Mouse (Mus musculus) left cerebral cortex, postnatal 10 days (tissue): ENCODE data around the gene Dcpp3. TPM values are rescaled to one million over a fixed set of nuclear protein-coding genes. Genes with fewer than 3 reads are reported as not detected.
"Not testable (repeated sequence)": the region's sequence is repeated elsewhere in the genome, so short reads cannot be mapped to it uniquely, and the experiment has no call there.

Source experiments
- DNase-seq, 2 experiments: peaks; one replicate each; pipeline ENCODE4 v3.0.0; 2021 to 2022; ENCODE audit warnings: low spot score in 2 of 2, mixed read lengths in 1 of 2; ENCODE audit errors: extremely low spot score in 1 of 2
- intact Hi-C: fragments of 180-260 bp; cut with DNase I; formaldehyde crosslinking; loops from one replicate; pipeline ENCODE4 v1.15.1; 2025
- total RNA-seq, 2 experiments: library from RNA; stranded (reverse); gene quantifications; 2 replicates each; pipeline ENCODE4 v1.2.3; 2021

The Dcpp3 gene
- total RNA-seq = not detected

DNA sequence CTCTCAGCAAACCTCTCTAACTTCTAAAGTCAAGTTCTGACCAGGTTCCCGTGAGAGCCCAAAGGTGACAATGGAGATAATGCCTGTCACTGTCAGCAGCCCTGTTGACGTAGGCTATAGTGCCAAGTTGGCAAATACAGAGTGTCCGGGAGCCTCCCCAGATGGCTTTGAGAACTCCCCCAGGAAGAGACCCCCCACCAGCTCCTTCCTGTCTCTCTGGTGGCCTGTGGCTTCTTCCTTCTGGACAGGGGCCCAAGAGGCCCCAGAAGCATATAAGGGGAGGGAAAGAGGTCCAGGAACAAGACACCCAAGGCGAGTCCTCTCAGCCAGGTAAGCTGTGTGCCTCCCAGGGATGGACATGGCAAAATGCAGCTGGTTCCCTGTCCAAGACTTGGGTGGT lies at the start of gene Dcpp3:
Gene Dcpp3, plus strand, starts transcription at position 301 of the 400 bp plus-strand sequence.
- DNase-seq, intact Hi-C loops: not testable (repeated sequence)

DNA sequence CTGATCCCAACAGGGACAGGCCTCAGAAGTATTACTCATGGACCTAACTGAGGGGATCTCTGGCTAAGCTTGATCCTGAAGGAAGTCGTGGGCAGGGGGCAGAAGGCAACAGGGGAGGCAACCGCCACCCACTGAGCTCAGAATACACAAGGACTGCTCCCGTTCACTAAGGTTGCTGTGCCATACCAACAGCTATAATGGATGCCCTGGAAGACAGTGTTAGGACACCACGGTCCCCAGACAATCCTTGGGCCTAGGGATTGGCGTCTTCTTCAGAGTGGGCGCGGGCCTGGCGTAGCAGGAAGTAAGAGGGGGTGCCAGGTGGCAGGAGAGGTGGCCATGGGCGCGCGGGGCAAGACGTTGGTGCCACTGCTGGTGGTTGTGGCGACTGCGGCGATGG lies 49.5 kb upstream of the Dcpp3 start, which contains the start of gene Prss21:
Gene Prss21, plus strand, starts transcription at position 301 of the 400 bp plus-strand sequence.
- intact Hi-C loops = no loop called here
- no peak for DNase-seq

DNA sequence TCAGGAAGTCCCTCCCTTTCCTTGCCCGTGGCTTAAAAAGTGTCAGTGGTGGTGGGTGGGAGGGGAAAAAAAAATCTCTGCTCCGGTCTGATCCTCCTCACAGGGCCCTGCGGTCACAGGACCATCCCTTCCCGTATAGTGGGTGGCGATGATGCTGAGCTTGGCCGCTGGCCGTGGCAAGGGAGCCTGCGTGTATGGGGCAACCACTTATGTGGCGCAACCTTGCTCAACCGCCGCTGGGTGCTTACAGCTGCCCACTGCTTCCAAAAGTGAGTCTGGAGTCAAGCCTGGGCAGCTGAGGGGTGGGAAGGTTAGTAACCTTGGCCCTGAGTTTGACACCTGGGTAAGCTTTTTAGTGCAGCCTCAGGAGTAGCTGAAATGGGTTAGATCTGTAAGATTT lies 48.7 kb upstream of the Dcpp3 start:
- no peak for DNase-seq
- intact Hi-C loops = no loop called here

DNA sequence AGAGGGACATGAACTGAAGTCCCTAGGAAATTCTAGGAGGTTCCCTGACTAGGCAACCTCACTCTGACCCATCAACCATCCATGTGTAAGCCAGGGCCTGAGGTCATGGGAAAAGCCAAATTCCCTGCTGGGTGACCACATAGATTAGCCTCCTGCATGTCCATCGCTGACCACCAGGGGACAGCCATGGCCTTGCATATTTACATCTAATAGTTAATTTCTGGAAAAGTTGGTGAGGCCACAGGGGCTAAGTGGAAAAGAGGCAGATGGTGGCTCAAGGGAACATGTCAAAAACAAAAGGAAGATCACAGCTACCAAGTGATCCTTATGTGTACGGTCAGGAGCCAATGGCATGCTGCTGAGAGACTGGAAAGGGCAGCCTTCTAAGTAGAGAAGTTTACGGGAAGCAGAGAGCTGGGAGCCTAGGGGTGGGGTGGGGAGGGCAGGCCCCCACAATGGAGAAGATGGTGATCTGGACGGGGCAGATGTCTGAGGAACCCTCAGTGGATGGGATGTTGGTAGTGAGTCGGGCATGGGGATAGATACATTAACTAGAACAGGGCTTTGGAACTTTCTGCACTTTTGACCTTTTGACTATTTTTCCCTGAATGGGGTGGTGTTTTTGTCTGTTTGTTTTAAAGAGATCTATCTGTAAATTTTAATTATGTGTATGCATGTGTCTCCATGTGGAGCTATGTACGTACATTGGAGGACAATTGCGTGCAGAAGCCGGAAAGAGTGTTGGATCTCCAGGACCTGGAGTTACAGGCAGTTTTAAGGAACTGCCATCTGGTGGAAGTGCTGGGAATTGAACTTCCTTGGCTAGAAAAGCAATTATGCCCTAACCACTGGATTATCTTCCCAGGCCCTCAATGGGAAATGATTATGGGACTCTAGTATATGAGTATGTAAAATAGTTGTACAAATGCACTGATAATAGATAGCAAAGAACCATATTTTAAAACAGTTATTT lies 43.1 kb upstream of the Dcpp3 start:
- DNase-seq = peak in 1 of 2 experiments; percentile 59
- intact Hi-C loops = loop anchor here (5.0 kb wide), 1 partner anchor 88 kb away; no protein-coding TSS in a partner anchor

DNA sequence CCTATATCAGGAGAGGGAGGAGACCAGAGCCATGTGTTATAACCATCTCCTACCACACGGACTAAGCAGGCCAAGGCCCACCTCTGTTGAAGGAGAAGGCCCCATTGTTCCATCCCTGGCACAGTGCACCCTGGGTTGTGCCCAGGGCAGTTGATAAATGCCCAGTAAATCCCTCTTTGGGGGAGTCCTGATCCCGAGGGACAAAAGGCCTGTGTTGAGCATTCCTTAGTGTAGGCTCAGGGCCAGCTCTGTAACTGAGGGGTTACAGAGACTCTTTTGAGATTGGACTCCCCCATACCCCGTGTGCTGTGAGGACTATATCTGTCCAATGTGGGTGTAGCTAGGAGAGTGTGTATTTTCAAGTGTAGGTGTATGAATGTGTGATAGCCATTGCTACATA lies 40.5 kb upstream of the Dcpp3 start:
- intact Hi-C loops = no loop called here
- DNase-seq = peak in 1 of 2 experiments; percentile 26

DNA sequence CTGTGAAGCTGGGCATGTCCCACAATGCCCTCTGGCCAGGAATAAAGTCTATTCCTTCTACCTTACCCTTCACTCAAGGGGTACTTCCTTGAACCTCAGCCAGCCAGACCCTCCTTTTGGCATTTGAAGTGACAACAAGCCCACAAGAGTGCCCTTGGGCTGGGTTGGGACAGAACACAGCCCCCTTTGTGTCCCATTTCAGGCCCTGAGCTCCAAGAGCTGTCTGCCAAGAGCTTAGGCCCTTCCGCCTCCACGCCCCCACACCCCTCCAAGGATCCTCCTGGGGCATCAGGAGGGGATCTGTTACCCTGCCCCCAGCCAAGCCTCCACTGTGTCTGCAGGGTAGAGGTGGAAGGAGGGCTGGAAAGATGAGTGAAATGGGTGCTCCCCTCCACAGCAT lies 40.1 kb upstream of the Dcpp3 start:
- intact Hi-C loops = no loop called here
- peak in 1 of 2 experiments; percentile 46 for DNase-seq

DNA sequence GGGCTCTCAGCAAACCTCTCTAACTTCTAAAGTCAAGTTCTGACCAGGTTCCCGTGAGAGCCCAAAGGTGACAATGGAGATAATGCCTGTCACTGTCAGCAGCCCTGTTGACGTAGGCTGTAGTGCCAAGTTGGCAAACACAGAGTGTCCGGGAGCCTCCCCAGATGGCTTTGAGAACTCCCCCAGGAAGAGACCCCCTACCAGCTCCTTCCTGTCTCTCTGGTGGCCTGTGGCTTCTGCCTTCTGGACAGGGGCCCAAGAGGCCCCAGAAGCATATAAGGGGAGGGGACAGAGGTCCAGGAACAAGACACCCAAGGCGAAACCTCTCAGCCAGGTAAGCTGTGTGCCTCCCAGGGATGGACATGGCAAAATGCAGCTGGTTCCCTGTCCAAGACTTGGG lies 36.7 kb upstream of the Dcpp3 start, which contains the start of the genes Dcpp1 and Dcpp2:
Gene Dcpp1, plus strand, starts transcription at position 301 of the 400 bp plus-strand sequence.
Gene Dcpp2, plus strand, starts transcription at position 305 of the 400 bp plus-strand sequence.
- intact Hi-C loops = loop anchor here (5.0 kb wide), 1 partner anchor 42 kb away; no protein-coding TSS in a partner anchor
- DNase-seq = not testable (repeated sequence)

DNA sequence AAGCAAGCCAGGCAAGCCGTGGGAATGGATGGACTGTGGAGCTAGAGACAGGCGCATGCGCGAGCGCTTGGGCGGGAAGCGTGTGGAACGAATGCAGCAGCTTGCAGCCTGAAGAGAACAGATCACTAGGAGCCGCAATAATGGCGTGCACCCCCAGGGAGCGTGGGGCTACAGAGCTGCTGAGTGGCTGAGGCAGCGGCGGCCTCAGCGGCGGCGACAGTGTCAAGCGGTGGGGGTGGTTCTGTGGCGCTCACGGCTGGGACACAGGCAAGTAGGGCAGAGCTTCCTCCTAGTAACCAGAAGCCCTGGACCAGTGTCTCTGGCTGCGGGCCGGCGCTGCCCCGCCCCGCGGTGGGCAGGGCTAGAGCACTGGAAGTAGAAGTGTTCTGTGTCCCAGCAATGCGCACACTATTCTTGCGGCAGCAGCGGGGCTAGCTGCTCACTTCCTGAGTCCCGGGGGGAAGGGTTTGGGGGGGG lies 7.3 kb downstream of the Dcpp3 start:
- intact Hi-C loops = loop anchor here (5.0 kb wide), 1 partner anchor 42 kb away; the partner anchor contains the start of genes Dcpp1 and Dcpp2
- peak; percentile 79 to 93 for DNase-seq

DNA sequence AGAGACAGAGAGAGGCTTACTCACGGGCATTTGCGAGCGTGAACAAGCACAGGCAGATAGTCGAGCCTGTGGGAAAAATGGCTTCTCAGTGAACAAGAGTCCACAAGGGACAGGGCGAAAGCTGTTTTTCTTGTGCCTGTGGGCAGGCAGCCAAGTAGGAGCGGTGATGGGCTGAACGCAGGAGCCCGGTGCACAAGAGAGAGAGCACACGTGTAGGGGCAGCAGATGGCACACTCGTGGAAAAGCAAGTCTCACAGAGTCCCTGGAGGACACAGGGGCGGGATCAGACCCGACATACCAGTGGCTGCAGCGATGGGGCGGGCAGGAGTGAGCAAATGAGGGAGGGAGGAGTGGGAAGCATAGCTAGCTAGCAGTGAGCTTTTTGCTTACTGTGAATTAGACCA lies 7.8 kb downstream of the Dcpp3 start:
- DNase-seq = peak; percentile 41 to 87
- intact Hi-C loops = no loop called here

DNA sequence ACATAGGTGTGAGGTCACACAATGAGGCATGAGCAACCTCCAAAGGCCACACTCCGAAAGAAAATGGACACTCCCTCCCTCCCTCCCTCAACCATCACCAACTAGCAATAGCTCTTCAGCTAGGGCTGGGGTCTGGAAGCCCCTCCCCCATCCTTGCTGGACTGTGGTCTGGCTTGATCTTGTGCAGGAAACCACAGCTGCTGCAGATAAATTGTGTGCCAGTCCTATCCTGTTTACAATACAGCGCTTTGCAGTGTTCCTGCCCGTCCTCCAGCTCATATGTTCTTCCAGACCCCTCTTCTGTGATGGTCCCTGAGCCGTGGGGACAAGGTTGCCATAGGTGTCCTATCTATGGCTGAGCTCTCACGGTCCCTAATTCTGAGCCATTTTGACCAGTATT lies 13.9 kb downstream of the Dcpp3 start:
- DNase-seq = no peak
- intact Hi-C loops = no loop called here

DNA sequence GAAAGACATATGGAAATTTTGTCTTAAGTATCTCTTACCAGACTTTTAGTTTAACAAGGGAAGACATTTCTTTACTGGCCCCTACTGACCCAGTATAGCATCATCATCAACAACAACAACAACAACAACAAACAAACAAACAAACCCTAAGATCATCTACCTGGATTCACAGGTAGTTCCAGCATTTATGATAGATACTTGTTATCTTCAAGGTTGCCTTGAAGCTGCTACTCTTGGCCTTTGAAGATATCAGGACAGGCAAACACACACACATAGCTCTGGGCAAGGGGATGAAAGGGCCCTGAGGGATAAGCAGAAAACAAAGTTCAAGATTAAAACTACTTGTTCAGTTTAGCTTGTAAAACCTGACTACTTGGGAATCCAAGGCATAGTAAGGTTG lies 24.1 kb downstream of the Dcpp3 start, which contains the start of gene Sbp:
Gene Sbp, plus strand, starts transcription at position 301 of the 400 bp plus-strand sequence.
- no peak for DNase-seq
- intact Hi-C loops = no loop called here

DNA sequence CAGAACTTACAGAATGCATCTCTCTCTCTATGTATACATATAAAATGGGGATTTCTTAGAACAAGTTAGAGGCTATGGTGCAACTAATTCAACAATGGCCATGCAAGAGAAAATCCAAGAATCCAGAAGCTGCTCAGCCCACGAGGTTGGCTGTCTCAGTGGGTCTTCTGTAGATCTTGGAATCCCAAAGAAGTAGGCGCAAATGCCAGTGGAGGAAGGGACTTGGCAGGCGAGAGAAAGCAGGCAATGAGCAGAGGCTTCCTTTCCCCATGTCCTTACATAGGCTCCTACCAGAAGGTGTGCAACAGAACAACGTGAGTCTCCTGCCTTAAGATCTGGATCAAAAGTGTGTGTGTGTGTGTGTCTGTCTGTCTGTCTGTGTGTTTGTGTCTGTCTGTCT lies 30.2 kb downstream of the Dcpp3 start:
- intact Hi-C loops, DNase-seq: not testable (repeated sequence)

DNA sequence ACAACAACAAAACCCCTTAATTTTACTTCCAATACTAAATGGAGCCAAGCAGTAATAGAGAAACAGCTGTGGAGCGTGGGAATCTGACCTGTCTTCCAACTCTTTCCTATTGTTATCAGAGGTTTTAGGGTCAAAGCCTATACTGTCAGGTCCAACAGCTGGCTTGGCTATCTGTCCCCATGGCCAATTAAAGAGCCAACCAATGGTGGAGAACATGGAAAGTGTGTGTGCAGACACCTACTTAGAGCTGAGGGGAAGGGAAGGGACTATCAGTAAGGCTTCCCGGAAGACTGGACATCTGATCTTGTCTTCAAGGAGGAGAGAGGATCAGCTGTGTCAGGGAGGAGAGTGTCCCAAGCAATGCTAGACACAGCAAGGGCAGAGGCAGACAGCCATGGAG lies 31.8 kb downstream of the Dcpp3 start:
- intact Hi-C loops = no loop called here
- no peak for DNase-seq

DNA sequence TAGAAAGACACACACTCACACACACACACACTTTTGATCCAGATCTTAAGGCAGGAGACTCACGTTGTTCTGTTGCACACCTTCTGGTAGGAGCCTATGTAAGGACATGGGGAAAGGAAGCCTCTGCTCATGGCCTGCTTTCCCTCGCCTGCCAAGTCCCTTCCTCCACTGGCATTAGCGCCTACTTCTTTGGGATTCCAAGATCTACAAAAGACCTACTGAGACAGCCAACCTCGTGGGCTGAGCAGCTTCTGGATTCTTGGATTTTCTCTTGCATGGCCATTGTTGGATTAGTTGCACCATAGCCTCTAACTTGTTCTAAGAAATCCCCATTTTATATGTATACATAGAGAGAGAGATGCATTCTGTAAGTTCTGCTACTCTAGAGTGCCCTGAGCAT lies 33.6 kb downstream of the Dcpp3 start:
- DNase-seq, intact Hi-C loops: not testable (repeated sequence)

DNA sequence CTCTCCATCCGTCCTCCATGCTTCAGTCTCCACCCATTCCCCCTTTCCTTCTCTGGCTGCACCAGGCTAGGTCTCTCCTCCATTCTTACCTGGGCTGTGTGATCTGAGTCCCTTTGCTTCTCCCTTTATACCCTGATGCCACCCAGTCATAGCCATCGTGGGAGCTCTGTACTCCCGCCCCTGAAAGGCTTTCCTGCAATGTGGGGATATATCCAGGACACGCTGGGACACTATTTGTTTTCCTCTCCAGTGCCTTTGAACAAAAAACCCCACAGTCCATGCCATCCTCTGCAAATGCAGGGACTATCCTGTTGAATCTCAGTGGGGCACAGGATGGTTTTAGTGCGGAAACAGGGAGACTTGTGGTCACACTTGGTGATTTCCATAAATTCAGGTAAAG lies 37.9 kb downstream of the Dcpp3 start, which contains the start of gene Sbpl:
Gene Sbpl, minus strand, starts transcription at position 101 of the 400 bp plus-strand sequence.
- intact Hi-C loops = no loop called here
- DNase-seq = no peak

DNA sequence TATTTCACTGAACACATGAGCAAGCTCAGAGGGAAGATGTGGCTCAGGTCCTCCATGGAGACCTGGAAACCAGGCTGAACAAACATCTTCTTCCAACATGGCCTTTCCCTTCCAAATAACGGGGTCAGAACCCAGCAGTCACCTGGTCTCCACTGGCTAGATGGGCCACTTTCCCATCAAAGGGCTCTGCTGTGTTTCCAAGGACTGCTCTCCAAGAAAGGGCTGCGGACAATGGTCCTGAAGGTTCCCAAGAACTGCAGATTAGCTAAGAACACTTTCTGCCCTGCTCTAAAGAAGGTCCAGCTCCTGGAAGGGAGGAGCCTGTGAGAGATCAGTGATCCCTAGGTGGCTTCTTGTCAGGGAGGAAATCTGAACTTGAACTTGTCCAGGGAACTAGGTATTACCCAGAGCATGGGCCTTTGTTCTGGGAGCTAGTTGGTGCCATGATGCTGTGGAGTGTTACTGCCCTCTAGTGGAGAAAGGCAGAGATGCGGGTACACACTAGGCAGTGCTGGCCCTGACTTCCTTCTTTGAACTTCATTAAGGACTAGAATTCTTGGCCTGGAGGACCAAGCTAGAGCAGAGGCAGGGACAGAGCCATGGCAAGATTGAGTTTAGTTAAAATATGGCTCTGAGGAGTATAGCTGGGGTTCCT lies 43.0 kb downstream of the Dcpp3 start:
- peak; percentile 80 for DNase-seq

DNA sequence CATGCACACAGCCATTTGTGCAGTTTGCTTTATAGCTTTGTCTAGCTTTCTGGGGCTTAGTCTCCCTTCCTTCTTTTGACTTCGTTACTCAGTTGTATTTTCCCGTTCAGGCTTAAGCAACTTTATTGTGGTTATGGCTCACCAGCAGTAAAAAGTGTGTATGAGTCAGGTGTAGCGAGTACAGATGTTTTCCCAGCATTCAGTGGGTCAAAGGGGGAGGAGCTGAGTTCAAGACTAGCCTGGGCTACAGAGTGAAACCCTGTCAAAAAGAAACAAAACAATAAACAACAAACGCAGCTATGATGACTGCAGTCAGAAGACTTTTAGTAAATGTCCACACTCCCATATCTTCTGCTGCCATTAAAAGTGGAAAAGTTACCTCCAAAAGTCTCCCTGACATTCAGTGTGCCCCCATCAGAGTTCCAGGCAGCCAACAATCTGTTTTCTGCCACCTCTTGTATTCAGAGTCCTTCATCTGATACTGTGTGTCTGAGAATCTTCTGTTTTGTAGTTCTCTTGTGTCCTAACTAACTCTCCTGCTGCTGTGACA lies 44.4 kb downstream of the Dcpp3 start:
- intact Hi-C loops = loop anchor here (5.0 kb wide), 3 partner anchors 89 to 184 kb away; no protein-coding TSS in a partner anchor
- DNase-seq = no peak

More for the DNA sequence above, 43.0 kb downstream of the Dcpp3 start:
- intact Hi-C loops = loop anchor here (5.0 kb wide), 3 partner anchors 88 to 183 kb away; no protein-coding TSS in a partner anchor

DNA sequence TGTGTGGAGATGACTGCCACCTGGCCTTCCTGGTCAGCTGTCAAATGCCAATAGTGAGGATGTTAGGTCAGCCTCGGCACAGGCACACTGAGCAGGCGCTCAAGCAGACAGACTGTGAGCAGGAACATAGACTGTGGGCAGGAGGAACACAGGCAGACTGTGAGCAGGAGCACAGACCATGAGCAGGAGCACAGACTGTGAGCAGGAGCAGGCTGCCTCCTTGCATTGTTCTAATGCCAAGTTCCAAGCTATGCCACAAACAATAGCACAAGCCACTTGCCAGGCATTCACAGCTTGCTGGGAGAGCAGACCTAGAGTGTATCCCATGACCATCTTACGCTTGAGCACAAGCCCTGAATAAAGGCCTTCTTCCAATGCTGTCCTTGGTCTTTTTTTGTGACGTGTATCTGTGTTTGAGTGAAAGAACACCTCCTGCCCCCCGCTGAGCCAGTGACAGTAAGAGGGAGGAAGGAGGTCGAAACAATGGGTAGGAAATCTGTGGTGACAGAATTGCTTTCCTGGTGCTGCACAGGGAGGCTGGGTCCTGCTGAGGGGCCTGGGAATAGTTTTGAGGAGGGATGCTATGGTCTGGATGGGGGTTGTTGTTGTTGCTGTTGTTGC lies 48.7 kb downstream of the Dcpp3 start:
- intact Hi-C loops = no loop called here
- peak in 1 of 2 experiments; percentile 31 for DNase-seq
